27 mouse cellular contexts compared by ENCODE assay signal in the genomic region with DNA sequence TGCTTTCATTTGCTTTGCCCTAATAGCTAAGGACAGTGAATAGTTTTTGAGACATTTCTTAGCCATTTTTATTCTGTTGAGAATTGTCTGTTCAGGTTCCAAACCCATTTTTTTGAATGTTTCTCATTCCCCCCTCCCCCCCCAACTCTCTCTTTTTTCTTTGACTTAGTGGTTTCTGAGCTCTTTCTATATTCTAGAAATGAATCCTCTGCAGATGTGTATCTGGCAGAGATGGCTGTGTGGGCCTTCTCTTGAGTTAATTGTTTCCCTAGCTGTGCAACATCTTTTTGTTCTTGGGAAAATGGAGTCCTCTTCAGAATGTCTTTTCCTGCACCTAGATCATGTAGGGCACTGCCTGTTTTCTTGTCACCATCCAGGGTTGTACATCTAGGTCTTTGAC. TPM values are rescaled to one million over a fixed set of nuclear protein-coding genes. Genes with fewer than 3 reads are reported as not detected.
A peak's percentile ranks its signal among the peaks of the same experiment; 100 is the strongest.
DNase-seq lines count a peak whose midpoint lies in the region; ATAC-seq and TF ChIP-seq lines count a peak whose summit lies in the region.
"Had no signal": no experiment of that assay in that cellular context is flagged by ENCODE, and none has a peak within 500 bp of the region (broad histone marks: within the 10 kb centered on the region; RNA-seq: fewer than 3 reads in every experiment).

No protein-coding gene starts in this region.

- H3K27me3 ChIP-seq in liver, embryonic 13.5 days: no peaks in the 10 kb centered on the region
- no peaks in the 10 kb centered on the region for H3K27me3 ChIP-seq in E14TG2a.4 (ENCODE audit: insufficient read depth, low read length)
- H3K27me3 ChIP-seq: embryonic facial prominence, embryonic 12.5 days; embryonic facial prominence, embryonic 15.5 days; heart, embryonic 12.5 days; heart, embryonic 15.5 days; hindbrain, embryonic 13.5 days; intestine, embryonic 15.5 days; Patski had no signal

- no peak for ATAC-seq in liver, embryonic 13.5 days (ENCODE audit: low read depth)
- ATAC-seq: forebrain, embryonic 14.5 days; forebrain, postnatal 0 days; hindbrain, embryonic 16.5 days; intestine, embryonic 15.5 days; Patski had no signal

- no peak for DNase-seq in liver, embryonic 13.5 days
- DNase-seq in liver: no peak
- DNase-seq in naive thymus-derived CD4-positive, alpha-beta T cell, adult 2 months (ENCODE audit: low read depth): peak; percentile 18
- DNase-seq in kidney, adult 8-10 months: no peak
- DNase-seq in right cerebral cortex, adult 2 months (ENCODE audit: low spot score in 2 of 2): no peak
- DNase-seq: adrenal gland, postnatal 10 days; adrenal gland, postnatal 36 days; cerebellum, adult 18-20 months; cerebellum, adult 9-10 months; cerebellum, postnatal 14 days; forebrain, postnatal 0 days; gastrocnemius, postnatal 25 days; heart, adult 18-20 months; heart, postnatal 10 days; heart, postnatal 36 days had no signal

- no peak for TF ChIP-seq CTCF in E14TG2a.4 (conservative IDR thresholded peaks at IDR 0.05; ENCODE audit: low read length)

- H3K9me3 ChIP-seq in liver, embryonic 13.5 days (replicated peaks): no peaks in the 10 kb centered on the region
- no peaks in the 10 kb centered on the region for H3K9me3 ChIP-seq in E14TG2a.4 (ENCODE audit: low read length)
- H3K9me3 ChIP-seq: embryonic facial prominence, embryonic 12.5 days; embryonic facial prominence, embryonic 15.5 days; G1E; heart, embryonic 12.5 days; heart, embryonic 15.5 days; hindbrain, embryonic 10.5 days; hindbrain, embryonic 13.5 days; intestine, embryonic 15.5 days had no signal

- peaks cover 47% of the 10 kb centered on the region for H3K36me3 ChIP-seq in liver, embryonic 13.5 days
- peaks cover 56% of the 10 kb centered on the region for H3K36me3 ChIP-seq in E14TG2a.4 (ENCODE audit: insufficient read depth, low read length)

- 0 out of 2 replicates have a peak overlapping the region, but pooled peaks have one; percentile 10 for H3K4me2 ChIP-seq in liver, embryonic 13.5 days
- H3K4me2 ChIP-seq: embryonic facial prominence, embryonic 12.5 days; embryonic facial prominence, embryonic 15.5 days; heart, embryonic 12.5 days; heart, embryonic 15.5 days; hindbrain, embryonic 13.5 days; intestine, embryonic 15.5 days had no signal

- no peak overlapping the region for H3K9ac ChIP-seq in liver, embryonic 13.5 days
- H3K9ac ChIP-seq: embryonic facial prominence, embryonic 12.5 days; embryonic facial prominence, embryonic 15.5 days; forebrain, postnatal 0 days; heart, embryonic 12.5 days; heart, embryonic 15.5 days; hindbrain, embryonic 13.5 days; intestine, embryonic 15.5 days had no signal

- no peak overlapping the region for H3K27ac ChIP-seq in liver, embryonic 13.5 days
- H3K27ac ChIP-seq: embryonic facial prominence, embryonic 12.5 days; embryonic facial prominence, embryonic 15.5 days; heart, embryonic 15.5 days; hindbrain, embryonic 10.5 days; hindbrain, embryonic 13.5 days; intestine, embryonic 15.5 days had no signal

- H3K4me3 ChIP-seq in liver, embryonic 13.5 days (replicated peaks): no peak overlapping the region
- H3K4me3 ChIP-seq in E14TG2a.4 (replicated peaks; ENCODE audit: low read length): peak overlapping the region; percentile 30
- H3K4me3 ChIP-seq: embryonic facial prominence, embryonic 12.5 days; embryonic facial prominence, embryonic 15.5 days; heart, embryonic 12.5 days; heart, embryonic 15.5 days; hindbrain, embryonic 10.5 days; hindbrain, embryonic 13.5 days; intestine, embryonic 15.5 days had no signal

- peaks cover 53% of the 10 kb centered on the region for H3K4me1 ChIP-seq in liver, embryonic 13.5 days (replicated peaks)
- peaks cover 73% of the 10 kb centered on the region for H3K4me1 ChIP-seq in E14TG2a.4 (replicated peaks; ENCODE audit: low read depth, low read length)
- H3K4me1 ChIP-seq: embryonic facial prominence, embryonic 12.5 days; embryonic facial prominence, embryonic 15.5 days; intestine, embryonic 15.5 days had no signal

RNA-seq across cellular contexts. Expression of a gene that starts 2.8 kb away (rescaled TPM):
- 12.7 and 15.9 TPM in 2 replicates for polyA plus RNA-seq in liver, embryonic 13.5 days (2015; fragmentation: Nextera tagmentation; extraction: Ambion mirVana)
